Mouse (Mus musculus): ENCODE results near the gene Ttc7. TPM values are rescaled to one million over a fixed set of nuclear protein-coding genes. Genes with fewer than 3 reads are reported as not detected.
A peak's percentile ranks its signal among the peaks of the same experiment; 100 is the strongest.

Ttc7 gene
- polyA plus RNA-seq, 1 experiment from 2014 or later, result 15.4 TPM

- Histone ChIP-seq H3K9me3 (replicated peaks; ENCODE audit: low read length) (no peaks in the 10 kb centered on the region), H3K9ac (ENCODE audit: low read depth, low read length) (no peak overlapping the region), H3K4me2 (ENCODE audit: low read length) (no peak overlapping the region), H3K27ac (peak overlapping the region; percentile 3; the same call in 1 of the 2 replicates), H3K27me3 (ENCODE audit: insufficient read depth, low read length) (no peaks in the 10 kb centered on the region), H3K36me3 (ENCODE audit: insufficient read depth, low read length) (no peaks in the 10 kb centered on the region), H3K4me1 (replicated peaks; ENCODE audit: insufficient read depth, low read length) (peaks cover 8% of the 10 kb centered on the region; the same call in 1 of the 2 replicates), H3K4me3 (replicated peaks; ENCODE audit: low read depth, low read length) (no peak overlapping the region)
- 47% methylated on average over 13 of the region's 13 CpGs for WGBS
- no peak for TF ChIP-seq CTCF (IDR thresholded peaks at IDR 0.05; ENCODE audit: low read depth)
- DNase-seq (ENCODE audit: low spot score) (no peak), ATAC-seq (replicated peaks; ENCODE audit: low FRiP score, low read depth) (no peak)
These were observed 19.5 kb downstream of the Ttc7 start for GRCm38 (mm10) chr17:87302014-87302794.

- no peak for DNase-seq (ENCODE audit: low spot score)
- Histone ChIP-seq H3K27ac (no peak overlapping the region), H3K9ac (ENCODE audit: low read depth, low read length) (no peak overlapping the region), H3K36me3 (ENCODE audit: insufficient read depth, low read length) (no peaks in the 10 kb centered on the region), H3K4me3 (replicated peaks; ENCODE audit: low read depth, low read length) (no peak overlapping the region), H3K9me3 (replicated peaks; ENCODE audit: low read length) (no peaks in the 10 kb centered on the region), H3K4me1 (replicated peaks; ENCODE audit: insufficient read depth, low read length) (peaks cover 4% of the 10 kb centered on the region; the same call in 1 of the 2 replicates), H3K4me2 (ENCODE audit: low read length) (no peak overlapping the region), H3K27me3 (ENCODE audit: insufficient read depth, low read length) (no peaks in the 10 kb centered on the region)
- no peak for TF ChIP-seq CTCF (IDR thresholded peaks at IDR 0.05; ENCODE audit: low read depth)
- peak; percentile 38 for ATAC-seq (replicated peaks; ENCODE audit: low FRiP score, low read depth)
- 64% methylated on average over 11 of the region's 11 CpGs for WGBS
These were observed 21.6 kb downstream of the Ttc7 start for GRCm38 (mm10) chr17:87304151-87304894.

- H3K4me2 ChIP-seq (ENCODE audit: low read length), result no peak overlapping the region
- no peak for TF ChIP-seq CTCF (IDR thresholded peaks at IDR 0.05; ENCODE audit: low read depth)
These were observed 22.4 kb downstream of the Ttc7 start for GRCm38 (mm10) chr17:87305065-87305464.

GRCm38 (mm10) chr17:87306746-87307145 lies 24.1 kb downstream of the Ttc7 start:
- no peak for TF ChIP-seq CTCF (IDR thresholded peaks at IDR 0.05; ENCODE audit: low read depth)
- no peak overlapping the region for H3K4me3 ChIP-seq (replicated peaks; ENCODE audit: low read depth, low read length)
- peak overlapping the region; percentile 60; the same call in 1 of the 2 replicates for H3K27ac ChIP-seq
- peaks cover 4% of the 10 kb centered on the region; the same call in 1 of the 2 replicates for H3K4me1 ChIP-seq (replicated peaks; ENCODE audit: insufficient read depth, low read length)
- no peak overlapping the region for H3K9ac ChIP-seq (ENCODE audit: low read depth, low read length)
- H3K36me3 ChIP-seq (ENCODE audit: insufficient read depth, low read length), result no peaks in the 10 kb centered on the region
- H3K27me3 ChIP-seq (ENCODE audit: insufficient read depth, low read length), result no peaks in the 10 kb centered on the region
- H3K4me2 ChIP-seq (ENCODE audit: low read length), result no peak overlapping the region
- ATAC-seq (replicated peaks; ENCODE audit: low FRiP score, low read depth) (no peak), DNase-seq (ENCODE audit: low spot score) (no peak)
- no peaks in the 10 kb centered on the region for H3K9me3 ChIP-seq (replicated peaks; ENCODE audit: low read length)
- WGBS, result 39% methylated on average over 8 of the region's 8 CpGs

More at GRCm38 (mm10) chr17:87305065-87305464, 22.4 kb downstream of the Ttc7 start:
- Histone ChIP-seq H3K9me3 (replicated peaks; ENCODE audit: low read length) (no peaks in the 10 kb centered on the region), H3K27me3 (ENCODE audit: insufficient read depth, low read length) (no peaks in the 10 kb centered on the region), H3K4me1 (replicated peaks; ENCODE audit: insufficient read depth, low read length) (peaks cover 4% of the 10 kb centered on the region; the same call in 1 of the 2 replicates), H3K36me3 (ENCODE audit: insufficient read depth, low read length) (no peaks in the 10 kb centered on the region), H3K27ac (no peak overlapping the region), H3K9ac (ENCODE audit: low read depth, low read length) (no peak overlapping the region), H3K4me3 (replicated peaks; ENCODE audit: low read depth, low read length) (no peak overlapping the region)
- ATAC-seq (replicated peaks; ENCODE audit: low FRiP score, low read depth) (no peak), DNase-seq (ENCODE audit: low spot score) (no peak)
- WGBS, result 84% methylated on average over 8 of the region's 8 CpGs

GRCm38 (mm10) chr17:87309073-87309788 lies 26.5 kb downstream of the Ttc7 start:
- H3K36me3 ChIP-seq (ENCODE audit: insufficient read depth, low read length), result no peaks in the 10 kb centered on the region
- no peak for TF ChIP-seq CTCF (IDR thresholded peaks at IDR 0.05; ENCODE audit: low read depth)
- WGBS, result 78% methylated on average over 12 of the region's 12 CpGs
- no peak for DNase-seq (ENCODE audit: low spot score)
- ATAC-seq (replicated peaks; ENCODE audit: low FRiP score, low read depth), result no peak
- H3K27ac ChIP-seq, result no peak overlapping the region
- H3K4me3 ChIP-seq (replicated peaks; ENCODE audit: low read depth, low read length), result no peak overlapping the region
- H3K27me3 ChIP-seq (ENCODE audit: insufficient read depth, low read length), result no peaks in the 10 kb centered on the region
- H3K4me1 ChIP-seq (replicated peaks; ENCODE audit: insufficient read depth, low read length), result peaks cover 15% of the 10 kb centered on the region; the same call in 1 of the 2 replicates
- no peak overlapping the region for H3K9ac ChIP-seq (ENCODE audit: low read depth, low read length)
- no peaks in the 10 kb centered on the region for H3K9me3 ChIP-seq (replicated peaks; ENCODE audit: low read length)
- no peak overlapping the region for H3K4me2 ChIP-seq (ENCODE audit: low read length)

- H3K9ac ChIP-seq (ENCODE audit: low read depth, low read length), result no peak overlapping the region
- ATAC-seq (replicated peaks; ENCODE audit: low FRiP score, low read depth), result no peak
- H3K36me3 ChIP-seq (ENCODE audit: insufficient read depth, low read length), result no peaks in the 10 kb centered on the region
- no peaks in the 10 kb centered on the region for H3K27me3 ChIP-seq (ENCODE audit: insufficient read depth, low read length)
- H3K9me3 ChIP-seq (replicated peaks; ENCODE audit: low read length), result no peaks in the 10 kb centered on the region
- no peak overlapping the region for H3K4me2 ChIP-seq (ENCODE audit: low read length)
- DNase-seq (ENCODE audit: low spot score), result no peak
- no peak overlapping the region for H3K4me3 ChIP-seq (replicated peaks; ENCODE audit: low read depth, low read length)
- 88% methylated on average over 7 of the region's 7 CpGs for WGBS
- TF ChIP-seq CTCF (IDR thresholded peaks at IDR 0.05; ENCODE audit: low read depth), result no peak
- peaks cover 11% of the 10 kb centered on the region; the same call in 1 of the 2 replicates for H3K4me1 ChIP-seq (replicated peaks; ENCODE audit: insufficient read depth, low read length)
- H3K27ac ChIP-seq, result no peak overlapping the region
These were observed 27.8 kb downstream of the Ttc7 start for GRCm38 (mm10) chr17:87310497-87310896.
